Mouse (Mus musculus): ENCODE measurements around the gene Mfsd11.

- TF ChIP-seq POLR2A (IDR thresholded peaks at IDR 0.05; ENCODE audit: control insufficient read depth, low read depth, low read length) (no peak), CTCF (IDR thresholded peaks at IDR 0.05; ENCODE audit: control insufficient read depth, insufficient read depth, insufficient replicate concordance, low read depth, low read length) (no peak)
Measured at GRCm38 (mm10) chr11:116808811-116809395, 43.3 kb upstream of the Mfsd11 start.

Measured in testis, adult 2 months (tissue).